Mouse (Mus musculus): ENCODE results near the gene Lpar2. TPM values are rescaled to one million over a fixed set of nuclear protein-coding genes. Genes with fewer than 3 reads are reported as not detected.

Gene Lpar2
- 0.52 and 0.56 TPM in 2 replicates for polyA plus RNA-seq (2015; fragmentation: Nextera tagmentation; extraction: Ambion mirVana)

- H3K36me3 ChIP-seq (ENCODE audit: insufficient read depth, low read length) = no peaks in the 10 kb centered on the region
- 3% methylated on average over 28 of the region's 35 CpGs for WGBS
- ATAC-seq (peak; percentile 87), DNase-seq (ENCODE audit: low spot score) (peak; percentile 85)
- no peaks in the 10 kb centered on the region for H3K27me3 ChIP-seq (replicated peaks; ENCODE audit: insufficient read depth, low read length)
- no peaks in the 10 kb centered on the region for H3K9me3 ChIP-seq (ENCODE audit: low read length)
- peak within 1 kb of the TSS; percentile 84 for H3K4me2 ChIP-seq (replicated peaks; ENCODE audit: low read depth, low read length)
- H3K4me3 ChIP-seq (ENCODE audit: low read depth, low read length) = peak within 1 kb of the TSS; percentile 46
- peak within 1 kb of the TSS; percentile 74 for H3K27ac ChIP-seq (ENCODE audit: low read length)
- TF ChIP-seq EP300 (IDR thresholded peaks at IDR 0.05) (no peak), CTCF (IDR thresholded peaks at IDR 0.05) (peak; percentile 22; the same call in 1 of the 2 replicates)
- H3K9ac ChIP-seq (replicated peaks; ENCODE audit: low read depth) = peak within 1 kb of the TSS; percentile 44
- H3K4me1 ChIP-seq (ENCODE audit: insufficient read depth, low read depth, low read length) = no peaks in the 10 kb centered on the region
Observed at GRCm38 (mm10) chr8:69822386-69823191, at the start of gene Lpar2. Gene Lpar2 (plus strand): TSS chr8:69822429.

GRCm38 (mm10) chr8:69774503-69775148 is 47.6 kb upstream of the Lpar2 start, which contains the start of gene Gm20422:
Gene Gm20422 (minus strand): TSS chr8:69774886.
- TF ChIP-seq CTCF (IDR thresholded peaks at IDR 0.05) (no peak), EP300 (IDR thresholded peaks at IDR 0.05) (no peak)
- WGBS = 1% methylated on average over 40 of the region's 41 CpGs
- peak; percentile 100 for ATAC-seq

GRCm38 (mm10) chr8:69775149-69775534 is 47.1 kb upstream of the Lpar2 start:
- DNase-seq (ENCODE audit: low spot score) = no peak
- Histone ChIP-seq H3K4me2 (replicated peaks; ENCODE audit: low read depth, low read length) (0 out of 2 replicates have a peak overlapping the region, but pooled peaks have one; percentile 51), H3K27ac (ENCODE audit: low read length) (no peak overlapping the region), H3K36me3 (ENCODE audit: insufficient read depth, low read length) (no peaks in the 10 kb centered on the region), H3K4me3 (ENCODE audit: low read depth, low read length) (no peak overlapping the region), H3K9me3 (ENCODE audit: low read length) (no peaks in the 10 kb centered on the region), H3K4me1 (ENCODE audit: insufficient read depth, low read depth, low read length) (peaks cover 2% of the 10 kb centered on the region; the same call in 1 of the 2 replicates), H3K9ac (replicated peaks; ENCODE audit: low read depth) (no peak overlapping the region), H3K27me3 (replicated peaks; ENCODE audit: insufficient read depth, low read length) (no peaks in the 10 kb centered on the region)
- ATAC-seq = no peak
- TF ChIP-seq EP300 (IDR thresholded peaks at IDR 0.05) (no peak), CTCF (IDR thresholded peaks at IDR 0.05) (no peak)
- 48% methylated on average over 2 of the region's 2 CpGs for WGBS

More at GRCm38 (mm10) chr8:69774503-69775148, 47.6 kb upstream of the Lpar2 start, which contains the start of gene Gm20422:
- Histone ChIP-seq H3K9me3 (ENCODE audit: low read length) (no peaks in the 10 kb centered on the region), H3K4me3 (ENCODE audit: low read depth, low read length) (peak within 1 kb of the TSS; percentile 88), H3K36me3 (ENCODE audit: insufficient read depth, low read length) (no peaks in the 10 kb centered on the region), H3K4me1 (ENCODE audit: insufficient read depth, low read depth, low read length) (peaks cover 2% of the 10 kb centered on the region; the same call in 1 of the 2 replicates), H3K4me2 (replicated peaks; ENCODE audit: low read depth, low read length) (peak within 1 kb of the TSS; percentile 51), H3K9ac (replicated peaks; ENCODE audit: low read depth) (peak within 1 kb of the TSS; percentile 90), H3K27me3 (replicated peaks; ENCODE audit: insufficient read depth, low read length) (no peaks in the 10 kb centered on the region), H3K27ac (ENCODE audit: low read length) (peak within 1 kb of the TSS; percentile 99)
- peak; percentile 100 for DNase-seq (ENCODE audit: low spot score)

DNA sequence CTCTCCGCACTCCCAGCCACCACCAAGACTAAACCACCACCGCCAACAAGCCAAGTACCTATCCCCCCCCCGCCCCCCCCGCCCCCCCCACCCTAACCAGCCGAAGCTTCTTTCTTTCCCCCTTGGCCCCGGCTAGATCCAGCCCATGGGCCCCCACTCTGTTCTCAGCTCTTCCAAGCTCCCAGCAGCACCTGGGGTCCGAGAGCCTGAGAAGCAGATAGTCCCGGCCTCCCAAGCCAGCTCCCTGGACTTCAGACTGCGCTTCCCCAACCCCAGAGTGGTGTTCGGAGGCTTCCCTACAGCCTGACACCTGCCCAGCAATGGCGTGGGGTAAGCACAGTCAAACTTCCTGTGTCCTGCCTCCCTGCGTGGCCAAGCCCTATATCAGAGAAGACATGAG is 45.1 kb upstream of the Lpar2 start:
- Histone ChIP-seq H3K4me1 (ENCODE audit: insufficient read depth, low read depth, low read length) (peaks cover 2% of the 10 kb centered on the region; the same call in 1 of the 2 replicates), H3K4me2 (replicated peaks; ENCODE audit: low read depth, low read length) (no peak overlapping the region), H3K36me3 (ENCODE audit: insufficient read depth, low read length) (no peaks in the 10 kb centered on the region), H3K27ac (ENCODE audit: low read length) (no peak overlapping the region), H3K9me3 (ENCODE audit: low read length) (no peaks in the 10 kb centered on the region), H3K27me3 (replicated peaks; ENCODE audit: insufficient read depth, low read length) (no peaks in the 10 kb centered on the region), H3K4me3 (ENCODE audit: low read depth, low read length) (no peak overlapping the region), H3K9ac (replicated peaks; ENCODE audit: low read depth) (no peak overlapping the region)
- ATAC-seq (no peak), DNase-seq (ENCODE audit: low spot score) (no peak)
- no peak for TF ChIP-seq CTCF (IDR thresholded peaks at IDR 0.05)
- TF ChIP-seq EP300 (IDR thresholded peaks at IDR 0.05) = no peak
- 61% methylated on average over 9 of the region's 12 CpGs for WGBS

DNA sequence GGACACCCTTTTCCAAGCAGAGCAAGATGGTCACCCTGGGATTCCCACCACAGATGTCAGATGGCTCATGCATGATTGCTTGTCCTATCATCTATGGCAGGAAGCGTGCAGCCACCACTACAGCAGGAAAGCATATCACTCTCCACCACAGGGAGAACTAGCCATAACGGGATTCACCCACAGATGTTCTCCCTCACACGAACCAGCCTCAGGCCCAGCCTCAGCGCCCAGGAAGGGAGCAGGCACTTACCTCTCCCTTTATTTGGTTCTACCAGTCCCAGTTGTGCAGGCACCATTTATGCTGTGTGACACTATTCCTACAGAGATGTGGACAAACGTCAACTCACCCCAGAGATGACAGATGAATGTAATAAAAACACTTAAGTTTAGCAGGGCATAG is 33.1 kb upstream of the Lpar2 start:
- no peak for TF ChIP-seq CTCF (IDR thresholded peaks at IDR 0.05)
- TF ChIP-seq EP300 (IDR thresholded peaks at IDR 0.05) = no peak
- Histone ChIP-seq H3K4me3 (ENCODE audit: low read depth, low read length) (no peak overlapping the region), H3K4me2 (replicated peaks; ENCODE audit: low read depth, low read length) (no peak overlapping the region), H3K36me3 (ENCODE audit: insufficient read depth, low read length) (no peaks in the 10 kb centered on the region), H3K4me1 (ENCODE audit: insufficient read depth, low read depth, low read length) (peaks cover 7% of the 10 kb centered on the region; the same call in 1 of the 2 replicates), H3K27me3 (replicated peaks; ENCODE audit: insufficient read depth, low read length) (no peaks in the 10 kb centered on the region), H3K9ac (replicated peaks; ENCODE audit: low read depth) (no peak overlapping the region), H3K27ac (ENCODE audit: low read length) (no peak overlapping the region), H3K9me3 (ENCODE audit: low read length) (no peaks in the 10 kb centered on the region)
- WGBS = 91% methylated on average over 5 of the region's 5 CpGs
- DNase-seq (ENCODE audit: low spot score) (no peak), ATAC-seq (no peak)

DNA sequence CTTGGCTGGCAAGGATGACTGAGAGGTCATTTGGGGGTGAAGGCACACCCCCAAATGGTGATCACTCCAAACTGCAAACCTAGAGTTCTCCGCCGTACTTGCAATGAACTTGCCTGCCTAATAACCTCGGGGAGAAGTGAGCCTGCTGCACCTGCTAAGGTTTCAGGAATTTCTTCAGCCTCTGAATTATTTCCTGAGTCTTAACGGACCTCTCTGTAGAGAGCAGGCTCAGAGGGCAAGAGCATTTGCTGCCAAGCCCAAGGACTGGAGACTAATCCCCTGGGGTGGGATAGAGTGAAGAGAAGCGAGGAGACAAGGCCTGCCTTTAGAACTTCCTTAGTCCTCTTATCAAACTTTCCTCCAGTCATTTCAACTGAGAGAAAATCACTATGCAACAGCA is 32.5 kb upstream of the Lpar2 start:
- Histone ChIP-seq H3K36me3 (ENCODE audit: insufficient read depth, low read length) (no peaks in the 10 kb centered on the region), H3K9me3 (ENCODE audit: low read length) (no peaks in the 10 kb centered on the region), H3K4me2 (replicated peaks; ENCODE audit: low read depth, low read length) (no peak overlapping the region), H3K27me3 (replicated peaks; ENCODE audit: insufficient read depth, low read length) (no peaks in the 10 kb centered on the region), H3K27ac (ENCODE audit: low read length) (no peak overlapping the region), H3K4me3 (ENCODE audit: low read depth, low read length) (no peak overlapping the region), H3K9ac (replicated peaks; ENCODE audit: low read depth) (no peak overlapping the region), H3K4me1 (ENCODE audit: insufficient read depth, low read depth, low read length) (peaks cover 7% of the 10 kb centered on the region; the same call in 1 of the 2 replicates)
- ATAC-seq (no peak), DNase-seq (ENCODE audit: low spot score) (no peak)
- 64% methylated on average over 5 of the region's 5 CpGs for WGBS
- no peak for TF ChIP-seq CTCF (IDR thresholded peaks at IDR 0.05)
- TF ChIP-seq EP300 (IDR thresholded peaks at IDR 0.05) = no peak
